Mouse (Mus musculus) gastrocnemius, postnatal 36 days (tissue): Measurements from ENCODE around the gene Fhl2. TPM values are rescaled to one million over a fixed set of nuclear protein-coding genes. Genes with fewer than 3 reads are reported as not detected.

Experiments
- total RNA-seq, 2 experiments: library from RNA; stranded (reverse); gene quantifications; 2 replicates each; pipeline ENCODE4 v1.2.3; 2021

The Fhl2 gene
- total RNA-seq, 2 experiments from 2014 or later: 3.1 to 4.0 TPM

Other genes with a start within 250 kb of the Fhl2 start
- gene Gpr45, start 244.1 kb downstream of the Fhl2 start, total RNA-seq: under 1 TPM in 1 of 2 experiments, not detected in 1; 0.20 TPM
- 10 to 100 TPM in 1 of 2 experiments, 1 to 10 TPM in 1; 9.9 to 11.7 TPM for gene Tgfbrap1, start 98.3 kb downstream of the Fhl2 start, total RNA-seq
- gene AI597479, start 98.3 kb downstream of the Fhl2 start, total RNA-seq: 10 to 100 TPM; 13.7 to 14.3 TPM
- 10 to 100 TPM; 16.9 to 18.0 TPM for gene Nck2, start 247.6 kb upstream of the Fhl2 start, total RNA-seq